Mouse (Mus musculus): ENCODE data around the gene Efnb3. TPM values are rescaled to one million over a fixed set of nuclear protein-coding genes. Genes with fewer than 3 reads are reported as not detected.

Gene Efnb3
- total RNA-seq, 4 experiments from 2014 or later: 115 to 132 (median 124) TPM

- DNase-seq (ENCODE audit: low spot score in 2 of 2): no peak
These were observed 43.8 kb downstream of the Efnb3 start for GRCm38 (mm10) chr11:69516151-69516640.

- DNase-seq (ENCODE audit: low spot score in 2 of 2): peak in 1 of 2 experiments; percentile 49
These were observed 46.2 kb downstream of the Efnb3 start for GRCm38 (mm10) chr11:69513840-69514239.

DNA sequence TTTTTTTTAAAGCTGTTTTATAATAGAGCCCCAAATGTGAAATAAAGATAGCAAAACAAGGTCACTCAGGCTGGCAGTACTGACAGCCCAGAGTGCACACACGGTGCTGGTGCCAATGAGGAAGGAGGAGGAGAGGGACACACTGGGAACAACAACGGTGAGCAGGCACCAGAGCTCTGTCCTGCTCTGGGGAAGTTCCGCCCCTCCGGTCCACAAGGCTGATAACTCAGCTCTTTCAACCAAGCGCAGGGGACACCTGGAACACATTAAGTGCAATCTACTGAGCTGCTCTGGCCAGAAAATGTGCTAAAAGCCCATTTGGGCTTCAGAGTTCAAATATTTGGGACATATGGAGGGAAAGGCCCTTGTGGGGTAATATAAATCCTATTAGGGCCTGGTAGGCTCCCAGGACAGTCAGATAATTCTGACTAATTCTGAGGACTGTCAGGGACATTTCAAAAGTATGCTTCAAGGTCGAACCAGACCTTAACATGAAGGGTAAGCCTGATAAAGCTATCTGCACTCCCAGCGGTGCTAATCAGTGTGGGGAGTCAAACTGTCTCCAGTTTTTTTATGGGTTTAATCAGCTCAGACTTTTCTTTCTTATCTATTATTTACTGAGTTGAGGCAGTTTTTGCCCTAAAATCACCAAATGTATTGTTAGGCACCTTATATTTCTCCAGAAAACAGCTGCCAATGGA is 49.1 kb downstream of the Efnb3 start:
- no peak for DNase-seq (ENCODE audit: low spot score in 2 of 2)

Small RNAs within 50 kb of the gene (microRNA-seq; reads per million reads assigned to microRNA genes)
- gene Gm27493: 0 reads per million in 2 experiments

Other genes with a start within 250 kb of the Efnb3 start
- 10 to 100 TPM; 12.4 to 17.2 (median 15.5) TPM for gene Cntrob, start 236.4 kb downstream of the Efnb3 start, total RNA-seq (2022)
- gene Trappc1, start 236.2 kb downstream of the Efnb3 start, total RNA-seq (2022): 10 to 100 TPM; 54.6 to 65.9 (median 56.3) TPM
- 10 to 100 TPM; 26.9 to 33.1 (median 30.2) TPM for gene Kcnab3, start 233.9 kb downstream of the Efnb3 start, total RNA-seq (2022)
- 100 to 1,000 TPM; 119 to 129 (median 121) TPM for gene Rnf227, start 219.7 kb downstream of the Efnb3 start, total RNA-seq (2022)
- gene Chd3, start 190.8 kb downstream of the Efnb3 start, total RNA-seq (2022): 100 to 1,000 TPM; 435 to 510 (median 495) TPM
- gene Naa38, start 164.7 kb downstream of the Efnb3 start, total RNA-seq (2022): 100 to 1,000 TPM; 101 to 126 (median 111) TPM
- gene Cyb5d1, start 164.6 kb downstream of the Efnb3 start, total RNA-seq (2022): 10 to 100 TPM; 37.5 to 51.2 (median 46.5) TPM
- 1 to 10 TPM; 2.2 to 2.8 (median 2.5) TPM for gene Tmem88, start 162.0 kb downstream of the Efnb3 start, total RNA-seq (2022)
- 10 to 100 TPM; 32.3 to 36.4 (median 34.8) TPM for gene Kdm6b, start 146.5 kb downstream of the Efnb3 start, total RNA-seq (2022)
- 1 to 10 TPM; 3.1 to 6.3 (median 5.0) TPM for gene Dnah2, start 11.1 kb downstream of the Efnb3 start, total RNA-seq (2022)
- gene Wrap53, start 20.1 kb upstream of the Efnb3 start, total RNA-seq (2022): 10 to 100 TPM; 12.2 to 17.8 (median 12.3) TPM
- gene Trp53, start 20.2 kb upstream of the Efnb3 start, total RNA-seq (2022): 10 to 100 TPM; 27.7 to 36.7 (median 33.7) TPM
- 100 to 1,000 TPM; 386 to 493 (median 443) TPM for gene Atp1b2, start 45.7 kb upstream of the Efnb3 start, total RNA-seq (2022)
- gene Shbg, start 57.7 kb upstream of the Efnb3 start, total RNA-seq (2022): under 1 TPM in 2 of 4 experiments, not detected in 2; 0.59 to 0.92 TPM
- gene Sat2, start 61.8 kb upstream of the Efnb3 start, total RNA-seq (2022): 10 to 100 TPM; 13.3 to 19.2 (median 14.8) TPM
- 100 to 1,000 TPM; 132 to 154 (median 139) TPM for gene Fxr2, start 72.8 kb upstream of the Efnb3 start, total RNA-seq (2022)
- gene Sox15, start 95.1 kb upstream of the Efnb3 start, total RNA-seq (2022): not detected
- gene Mpdu1, start 102.4 kb upstream of the Efnb3 start, total RNA-seq (2022): 10 to 100 TPM; 51.3 to 60.6 (median 56.8) TPM
- gene Cd68, start 105.9 kb upstream of the Efnb3 start, total RNA-seq (2022): 100 to 1,000 TPM in 1 of 4 experiments, 10 to 100 TPM in 3; 10.8 to 113 (median 55.2) TPM
- 100 to 1,000 TPM; 319 to 328 (median 325) TPM for gene Eif4a1, start 112.2 kb upstream of the Efnb3 start, total RNA-seq (2022)
- gene Senp3, start 121.9 kb upstream of the Efnb3 start, total RNA-seq (2022): 100 to 1,000 TPM in 3 of 4 experiments, 10 to 100 TPM in 1; 82.9 to 123 (median 105) TPM
- 1 to 10 TPM; 2.9 to 3.8 (median 3.2) TPM for gene Tnfsf13, start 125.6 kb upstream of the Efnb3 start, total RNA-seq (2022)
- 10 to 100 TPM in 3 of 4 experiments, 1 to 10 TPM in 1; 9.5 to 17.3 (median 14.4) TPM for gene Tnfsf12, start 135.6 kb upstream of the Efnb3 start, total RNA-seq (2022)
- gene Tnfsfm13, start 135.9 kb upstream of the Efnb3 start, total RNA-seq (2022): 1 to 10 TPM in 3 of 4 experiments, under 1 TPM in 1; 0.83 to 2.2 (median 1.3) TPM
- gene Polr2a, start 198.4 kb upstream of the Efnb3 start, total RNA-seq (2022): 10 to 100 TPM; 53.8 to 60.8 (median 59.1) TPM
- gene Slc35g3, start 201.8 kb upstream of the Efnb3 start, total RNA-seq (2022): not detected
- 100 to 1,000 TPM; 121 to 145 (median 129) TPM for gene Zbtb4, start 205.7 kb upstream of the Efnb3 start, total RNA-seq (2022)
- 1 to 10 TPM in 3 of 4 experiments, under 1 TPM in 1; 0.49 to 2.2 (median 1.1) TPM for gene Chrnb1, start 235.7 kb upstream of the Efnb3 start, total RNA-seq (2022)
- 10 to 100 TPM; 26.1 to 36.5 (median 30.6) TPM for gene Fgf11, start 241.7 kb upstream of the Efnb3 start, total RNA-seq (2022)
- under 1 TPM in 2 of 4 experiments, not detected in 2; 0.17 to 0.47 TPM for gene Tmem102, start 245.4 kb upstream of the Efnb3 start, total RNA-seq (2022)

All from layer of hippocampus, adult 8-10 months (tissue).